In genomic region chr15:102797020-102797618, GRCm38 (mm10) we compare ENCODE assay signal across 12 mouse cellular contexts.
DNase-seq lines count a peak whose midpoint lies in the region; ATAC-seq and TF ChIP-seq lines count a peak whose summit lies in the region.
"Had no signal": no experiment of that assay in that cellular context is flagged by ENCODE, and none has a peak within 500 bp of the region (broad histone marks: within the 10 kb centered on the region; RNA-seq: fewer than 3 reads in every experiment).

No protein-coding gene starts in this region.

- peak overlapping the region; percentile 93 for H3K27ac ChIP-seq in forebrain, postnatal 0 days (ENCODE audit: low read depth, low read length)
- peak overlapping the region; percentile 91 for H3K27ac ChIP-seq in midbrain, embryonic 15.5 days

- H3K4me1 ChIP-seq in forebrain, postnatal 0 days (ENCODE audit: insufficient read depth) = peaks cover 20% of the 10 kb centered on the region
- H3K4me1 ChIP-seq in midbrain, embryonic 15.5 days = peaks cover 24% of the 10 kb centered on the region

- WGBS in forebrain, postnatal 0 days = 30% methylated on average over 5 of the region's 5 CpGs
- WGBS in midbrain, embryonic 15.5 days = 31% methylated on average over 5 of the region's 5 CpGs

- TF ChIP-seq CTCF in forebrain, postnatal 0 days (IDR thresholded peaks at IDR 0.05; ENCODE audit: low read depth) = no peak

- H3K27me3 ChIP-seq in forebrain, postnatal 0 days (ENCODE audit: insufficient read depth, low read length) = no peaks in the 10 kb centered on the region
- H3K27me3 ChIP-seq in midbrain, embryonic 15.5 days (replicated peaks) = no peaks in the 10 kb centered on the region

- intact Hi-C loops in left cerebral cortex, postnatal 4 days (cut with DNase I) = no loop called here

- DNase-seq in left cerebral cortex, adult 11 months (ENCODE audit: low spot score) = peak; percentile 62
- DNase-seq in left cerebral cortex, postnatal 4 days = no peak
- peak; percentile 88 for DNase-seq in forebrain, postnatal 0 days
- peak; percentile 50 for DNase-seq in right cerebral cortex, postnatal 4 days
- no peak for DNase-seq in ovary, postnatal 10 days (ENCODE audit: low spot score)
- no peak for DNase-seq in lung, postnatal 4 days
- DNase-seq: adrenal gland, postnatal 10 days; cerebellum, adult 11-12 months; embryo, embryonic 11 days; kidney, adult 8-10 months; lung, postnatal 14 days had no signal

- peak overlapping the region; percentile 35 for H3K4me2 ChIP-seq in forebrain, postnatal 0 days (ENCODE audit: low read depth)
- peak overlapping the region; percentile 41 for H3K4me2 ChIP-seq in midbrain, embryonic 15.5 days

- 0 out of 2 replicates have a peak overlapping the region, but pooled peaks have one; percentile 34 for H3K9ac ChIP-seq in forebrain, postnatal 0 days
- H3K9ac ChIP-seq in midbrain, embryonic 15.5 days = no peak overlapping the region

- peak; percentile 95 for ATAC-seq in forebrain, postnatal 0 days
- peak; percentile 91 for ATAC-seq in midbrain, embryonic 15.5 days (replicated peaks)

- no peaks in the 10 kb centered on the region for H3K9me3 ChIP-seq in forebrain, postnatal 0 days (ENCODE audit: low read length)
- no peaks in the 10 kb centered on the region for H3K9me3 ChIP-seq in midbrain, embryonic 15.5 days

- no peaks in the 10 kb centered on the region for H3K36me3 ChIP-seq in forebrain, postnatal 0 days (ENCODE audit: insufficient read depth)
- no peaks in the 10 kb centered on the region for H3K36me3 ChIP-seq in midbrain, embryonic 15.5 days (replicated peaks)

- H3K4me3 ChIP-seq in forebrain, postnatal 0 days (ENCODE audit: low read depth, low read length) = peak overlapping the region; percentile 11
- 0 out of 2 replicates have a peak overlapping the region, but pooled peaks have one; percentile 8 for H3K4me3 ChIP-seq in midbrain, embryonic 15.5 days

Comparison
In these comparisons a context has a peak if more than half of its experiments do, and no peak if none do; other contexts are left out.
1. DNase-seq: peak in left cerebral cortex, adult 11 months (single experiment), forebrain, postnatal 0 days (single experiment) and right cerebral cortex, postnatal 4 days (single experiment); none in left cerebral cortex, postnatal 4 days (single experiment), ovary, postnatal 10 days (single experiment) and lung, postnatal 4 days (0 of 2).